Mouse (Mus musculus) thymus, postnatal 14 days (tissue): ENCODE data around the gene Pnma3.
"Not testable (repeated sequence)": the region's sequence is repeated elsewhere in the genome, so short reads cannot be mapped to it uniquely, and the experiment has no call there.

Source experiments
- DNase-seq: peaks from one replicate; pipeline ENCODE4 v3.0.0; 2021

Pnma3 gene

DNA sequence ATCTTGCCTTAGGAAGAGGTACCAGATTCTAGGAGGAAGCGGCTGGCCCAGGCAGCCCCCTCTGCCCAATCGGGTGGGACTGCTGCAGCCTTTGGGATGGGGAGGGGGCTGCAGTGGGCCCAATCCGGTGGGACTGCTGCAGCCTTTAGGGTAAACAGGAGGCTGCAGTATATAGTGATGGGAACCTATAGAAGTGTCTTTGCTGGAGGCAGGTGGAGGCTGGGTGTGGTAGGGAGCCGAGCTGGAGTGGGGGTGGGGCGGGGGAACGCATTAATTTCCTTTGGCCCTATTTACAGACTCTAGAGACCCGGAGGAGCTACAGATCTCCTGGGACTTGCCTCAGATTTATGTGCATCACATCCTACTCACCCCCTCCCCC is at the start of gene Pnma3:
Gene Pnma3 (plus strand): TSS at position 373 of the 379 bp plus-strand sequence.
- DNase-seq: no peak

DNA sequence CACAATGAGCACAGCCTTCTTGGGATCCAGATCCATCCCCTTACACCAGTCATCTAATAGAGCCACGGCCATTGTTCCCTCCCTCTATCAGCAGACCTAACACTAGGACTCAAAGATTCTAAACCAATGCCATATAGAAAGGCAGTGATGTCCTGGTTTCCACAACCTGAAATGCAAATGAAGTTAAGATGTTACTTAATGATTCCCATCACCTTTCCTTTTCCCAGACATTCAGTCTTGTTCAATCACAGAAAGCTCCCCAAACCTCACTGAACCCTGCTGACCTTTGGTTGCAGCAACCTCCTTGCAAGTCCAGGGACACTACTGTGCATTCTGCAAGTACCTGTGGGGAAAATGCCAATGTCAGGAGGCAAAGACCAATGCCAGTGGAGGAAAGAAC is 27.6 kb upstream of the Pnma3 start, which contains the start of gene Pnma5:
Gene Pnma5 (minus strand): TSS at position 101 of the 400 bp plus-strand sequence.
- DNase-seq: no peak

DNA sequence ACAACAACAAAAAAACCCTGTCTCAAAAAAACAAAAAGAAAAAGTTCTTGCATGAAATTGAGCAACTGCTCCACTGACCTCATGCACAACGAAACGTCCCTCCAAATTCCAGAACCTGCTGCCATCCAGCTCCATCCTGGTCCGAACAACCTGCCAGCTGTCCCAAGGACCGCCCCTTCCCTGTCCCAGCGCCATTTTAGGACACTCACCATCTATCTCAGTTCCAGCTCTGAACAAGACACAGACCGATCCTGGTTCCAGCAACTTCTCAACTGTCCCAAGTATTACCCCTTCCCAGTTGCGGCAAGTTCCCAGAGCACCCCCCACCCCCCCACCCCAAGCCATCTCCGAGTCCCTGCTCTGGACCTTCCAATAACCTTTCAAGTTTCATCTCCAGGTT is 25.8 kb upstream of the Pnma3 start:
- no peak for DNase-seq

DNA sequence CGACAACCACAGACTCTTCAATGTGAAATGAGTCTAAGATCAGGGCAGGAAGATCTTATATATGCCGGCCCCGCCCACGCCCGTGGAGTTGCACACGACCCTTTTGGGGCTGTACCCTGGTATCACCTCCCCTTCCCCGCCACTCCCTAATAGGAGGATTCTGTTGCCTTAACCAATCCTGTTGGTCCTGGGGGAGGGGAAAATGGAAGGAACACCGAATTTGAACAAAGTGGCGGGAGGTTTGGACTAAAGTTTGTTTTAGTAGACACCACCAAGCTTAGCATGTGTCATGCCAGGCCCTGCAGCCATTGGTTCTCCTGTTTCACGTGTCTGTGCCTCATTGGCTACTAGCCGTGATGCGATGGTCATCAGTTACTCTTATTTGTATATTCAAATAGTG is 24.9 kb upstream of the Pnma3 start:
- no peak for DNase-seq

DNA sequence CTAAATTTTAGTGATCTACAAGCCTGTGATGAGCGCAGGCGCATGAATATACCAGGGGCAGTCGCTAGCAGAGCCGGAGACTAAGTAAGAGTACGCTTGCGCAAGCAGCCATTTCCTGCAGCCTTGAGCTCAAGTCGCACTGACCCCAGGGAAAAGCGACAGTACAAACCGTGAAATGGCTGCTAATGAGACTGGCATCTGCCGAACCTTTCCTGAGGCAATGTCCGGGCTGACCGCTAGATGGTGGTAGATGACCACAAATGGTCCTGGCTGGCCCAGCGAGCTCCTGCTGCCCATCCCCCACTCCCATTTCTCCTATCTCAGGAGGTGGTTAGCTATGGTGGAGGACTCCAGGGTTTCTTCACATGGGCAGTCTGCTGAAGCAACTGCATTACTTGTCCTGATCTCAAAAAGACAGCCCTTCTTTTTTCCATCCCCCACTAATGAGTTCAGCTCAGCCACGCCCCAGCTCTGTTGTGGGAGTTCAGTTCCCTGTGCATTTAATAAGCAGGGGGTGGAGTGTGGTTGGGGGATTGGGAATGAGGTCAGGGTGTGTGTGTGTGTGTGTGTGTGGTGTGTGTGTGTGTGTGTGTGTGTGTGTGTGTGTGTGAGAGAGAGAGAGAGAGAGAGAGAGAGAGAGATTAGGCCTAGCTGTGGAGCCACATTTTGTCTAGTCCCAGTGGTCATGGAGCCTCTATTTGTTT is 10.6 kb upstream of the Pnma3 start:
- DNase-seq: peak; percentile 89

DNA sequence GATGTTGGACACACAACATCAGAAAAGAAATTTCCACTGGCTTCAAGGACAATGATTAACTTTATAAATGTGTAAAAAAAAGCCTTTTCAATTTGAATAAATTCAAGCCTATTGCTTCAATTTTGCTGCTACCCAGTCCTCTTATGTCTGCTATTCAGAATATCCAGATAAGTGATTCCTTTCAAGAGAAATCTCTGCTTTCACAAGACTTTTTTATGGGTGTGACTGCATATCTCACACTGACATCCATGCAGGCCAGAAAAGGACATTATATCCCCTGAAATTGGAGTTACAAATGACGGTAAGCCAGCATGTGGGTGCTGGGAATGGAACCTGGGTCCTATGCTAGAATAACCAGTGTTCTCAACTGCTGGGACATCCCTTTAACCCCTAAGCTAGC is 3.1 kb upstream of the Pnma3 start:
- DNase-seq: no peak

DNA sequence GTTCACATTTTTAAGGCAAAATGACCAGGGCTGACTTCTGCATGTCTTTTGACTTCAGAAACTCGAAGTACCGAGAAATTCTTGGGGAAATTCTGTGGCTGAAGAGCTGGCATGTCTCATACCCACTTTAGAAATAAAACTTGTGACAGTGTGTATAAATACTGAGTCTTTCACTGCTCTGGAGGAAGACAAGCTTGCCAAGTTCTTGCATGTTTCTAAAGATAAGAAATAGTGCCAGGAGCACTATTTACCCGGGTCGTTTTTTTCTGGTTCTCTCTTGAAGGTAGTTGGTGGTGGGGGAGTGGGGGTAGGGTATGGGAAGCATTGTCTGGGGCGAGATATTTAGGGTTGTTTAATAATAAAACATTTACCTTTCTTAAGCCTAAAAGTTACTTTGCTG is 2.3 kb upstream of the Pnma3 start:
- DNase-seq: no peak

DNA sequence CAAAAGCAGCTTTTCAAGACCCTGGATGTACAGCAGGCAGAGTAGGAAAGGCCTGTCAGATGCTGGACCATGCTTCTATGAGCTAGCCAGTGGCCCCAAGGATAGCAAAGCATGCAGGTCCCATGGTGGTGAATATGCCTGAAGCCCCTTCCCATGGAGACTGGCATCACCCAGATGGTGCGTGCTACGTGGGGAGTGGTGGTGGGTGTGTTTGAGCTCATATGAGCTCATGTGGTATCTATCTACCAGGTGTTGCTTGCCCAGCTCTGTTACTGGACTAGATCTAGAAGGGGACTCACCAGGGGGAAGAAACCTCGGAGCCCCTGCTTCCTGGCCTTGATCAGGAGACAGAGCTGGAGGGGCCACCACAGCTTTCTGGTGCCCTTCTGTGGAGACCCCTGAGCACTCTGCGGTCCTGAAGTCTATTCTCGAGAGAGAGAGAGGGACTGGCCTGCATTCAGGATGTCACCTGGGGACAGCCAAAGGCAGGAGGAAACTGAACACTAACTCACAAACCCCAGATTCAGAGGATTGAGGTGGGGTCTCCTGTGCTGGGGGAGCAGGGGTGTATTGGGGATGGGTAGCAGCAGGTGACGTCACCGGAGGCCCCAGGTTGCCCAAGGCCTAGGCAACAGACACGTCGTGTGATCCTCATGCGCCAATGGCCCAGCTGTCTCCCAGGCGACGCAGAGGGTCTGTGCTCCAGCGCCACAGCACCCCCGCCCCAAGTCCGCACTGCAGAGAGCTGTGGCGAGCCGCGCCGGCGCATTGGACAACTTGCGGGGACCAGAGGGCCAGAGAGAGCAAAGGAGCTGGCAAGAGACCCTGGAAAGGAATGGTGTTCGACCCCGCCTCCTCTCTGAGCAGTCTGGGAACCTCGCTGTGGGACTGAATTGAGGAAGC is 824 bp upstream of the Pnma3 start:
- DNase-seq: no peak

DNA sequence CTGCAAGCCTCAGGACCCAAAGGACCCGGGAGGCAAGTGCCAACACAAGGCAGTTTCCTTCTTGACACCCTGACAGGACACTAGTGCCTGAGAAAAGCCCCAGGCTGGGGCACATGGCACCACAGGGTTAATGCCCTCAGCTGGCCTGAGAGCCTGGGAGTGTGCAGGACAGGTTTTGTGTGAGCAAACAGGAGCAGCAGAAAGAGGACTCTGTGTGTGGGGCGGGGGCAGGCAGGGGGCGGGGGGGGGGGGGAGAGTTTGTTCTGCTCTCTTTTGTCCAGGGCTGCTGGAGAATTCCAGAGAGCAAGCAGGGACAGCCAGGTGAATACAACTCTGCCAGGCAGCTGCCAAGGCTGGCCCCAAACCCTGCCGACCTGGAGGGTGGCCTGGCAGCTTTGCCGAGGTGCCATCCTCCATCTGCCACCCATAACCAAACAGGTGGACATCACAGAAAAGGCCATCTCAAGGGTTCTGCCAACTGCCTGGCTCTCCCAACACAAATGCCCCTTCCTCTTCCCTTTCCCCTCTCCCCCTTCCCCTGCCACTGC is 2.3 kb downstream of the Pnma3 start:
- not testable (repeated sequence) for DNase-seq

DNA sequence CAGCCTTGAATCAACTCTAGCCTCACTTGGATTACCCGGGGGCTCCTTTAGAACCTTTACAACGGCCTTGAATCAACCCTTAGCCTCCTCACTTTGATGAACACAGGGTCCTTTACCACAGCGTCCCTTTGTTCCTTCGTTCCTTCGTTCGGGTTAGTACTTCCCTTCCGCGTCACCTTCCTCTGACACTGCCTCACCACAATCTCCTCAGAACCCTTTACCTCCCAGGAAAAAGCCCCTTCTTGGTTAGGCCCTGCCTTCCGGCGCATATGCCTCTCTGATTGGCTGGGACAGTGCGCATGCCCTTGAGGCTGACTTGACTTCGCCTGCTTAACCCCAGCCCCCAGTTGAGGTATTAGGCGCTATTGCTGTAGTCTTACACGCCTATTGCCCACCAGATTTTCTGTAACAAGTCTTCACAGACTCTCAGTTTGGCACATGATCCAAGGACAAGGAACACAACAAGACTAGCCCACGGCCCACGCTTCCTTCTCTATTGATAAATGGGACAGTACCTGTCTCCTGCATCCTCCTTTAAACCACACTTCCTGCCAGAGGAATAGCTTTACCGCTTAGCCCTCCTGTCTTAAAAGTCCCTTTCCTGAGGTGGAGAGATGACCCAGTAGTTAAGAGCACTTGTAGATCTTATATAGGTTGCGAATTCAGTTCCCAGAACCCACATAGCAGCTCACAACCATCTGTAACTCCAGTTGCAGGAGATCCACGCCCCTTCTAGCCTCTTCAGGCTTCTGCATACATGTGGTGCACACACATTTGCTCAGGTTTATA is 17.9 kb downstream of the Pnma3 start, which contains the start of gene Xlr4a:
Gene Xlr4a (minus strand): TSS at position 212 of the 789 bp plus-strand sequence.
- DNase-seq: peak; percentile 47

DNA sequence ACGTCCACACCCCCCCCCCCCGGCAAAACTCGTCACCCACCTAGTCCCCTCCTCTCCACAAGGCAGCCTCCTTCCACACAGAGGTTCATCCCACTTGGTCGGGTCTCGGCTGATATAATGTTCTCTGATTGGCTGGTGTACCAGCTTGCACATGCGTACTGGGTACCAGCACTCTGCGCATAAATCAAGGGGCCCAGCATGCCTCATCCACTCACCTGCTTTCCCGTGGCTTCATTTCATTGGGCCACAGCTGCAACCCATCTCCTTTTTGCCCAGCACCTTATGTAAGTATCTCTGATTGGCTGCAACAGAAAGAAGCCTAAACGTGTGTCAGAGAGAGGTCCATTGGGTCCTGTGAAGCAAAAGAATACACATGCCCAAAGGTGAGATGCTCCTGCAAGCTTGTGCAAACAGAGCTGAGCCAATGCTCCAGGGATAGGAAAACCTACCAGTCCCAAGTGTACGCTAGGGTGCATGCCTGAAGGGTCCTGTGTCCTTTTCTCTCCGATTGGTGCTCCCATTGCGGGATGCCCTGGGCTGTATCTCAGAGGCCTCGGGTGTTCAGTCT is 32.4 kb downstream of the Pnma3 start, which contains the start of gene Xlr3a:
Gene Xlr3a (minus strand): TSS at position 155 of the 568 bp plus-strand sequence.
- peak; percentile 14 for DNase-seq

DNA sequence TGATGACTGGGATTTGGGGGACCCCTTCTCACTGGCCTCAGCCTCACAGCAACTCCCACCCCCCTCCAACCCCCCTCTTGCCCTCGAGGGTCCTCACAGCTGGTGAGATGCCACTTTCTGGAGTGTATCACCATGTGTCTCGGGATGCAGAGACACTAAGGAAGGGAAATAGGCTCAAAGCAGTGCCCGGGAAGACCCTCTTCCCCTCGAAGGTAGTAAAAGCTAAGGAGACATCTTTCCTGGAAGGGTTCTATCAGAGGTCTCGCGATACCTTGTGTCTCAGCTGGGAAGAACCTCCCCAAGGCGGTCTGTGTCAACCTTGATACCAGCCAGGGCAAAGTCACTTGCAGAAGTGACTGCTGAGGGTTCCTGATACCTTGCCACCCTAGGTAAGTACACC is 52.2 kb downstream of the Pnma3 start, which contains the start of gene Gm14685:
Gene Gm14685 (plus strand): TSS at position 301 of the 400 bp plus-strand sequence.
- not testable (repeated sequence) for DNase-seq
